Mouse (Mus musculus): ENCODE measurements around the gene Ssc5d.

The Ssc5d gene

DNA sequence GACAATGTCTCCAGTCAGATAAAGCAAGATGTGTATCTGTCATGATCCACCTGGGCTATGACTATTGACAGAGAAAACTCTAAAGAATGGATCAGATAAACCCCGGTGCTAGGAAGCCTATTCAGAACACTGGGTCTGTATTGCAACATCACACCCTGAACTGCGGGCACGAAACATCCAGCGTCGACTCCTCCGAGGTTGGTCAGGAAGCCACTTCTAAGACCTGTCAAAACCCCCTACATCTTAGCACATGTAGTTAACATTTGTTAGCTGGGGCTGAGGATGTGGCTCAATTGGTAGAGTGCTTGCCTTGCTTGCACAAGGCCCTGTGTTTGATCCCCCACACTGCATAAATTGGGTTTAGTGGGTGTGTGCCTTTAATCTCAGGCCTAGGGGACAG, 22.8 kb downstream of the Ssc5d start:
- no peak for DNase-seq (ENCODE audit: low spot score)

DNA sequence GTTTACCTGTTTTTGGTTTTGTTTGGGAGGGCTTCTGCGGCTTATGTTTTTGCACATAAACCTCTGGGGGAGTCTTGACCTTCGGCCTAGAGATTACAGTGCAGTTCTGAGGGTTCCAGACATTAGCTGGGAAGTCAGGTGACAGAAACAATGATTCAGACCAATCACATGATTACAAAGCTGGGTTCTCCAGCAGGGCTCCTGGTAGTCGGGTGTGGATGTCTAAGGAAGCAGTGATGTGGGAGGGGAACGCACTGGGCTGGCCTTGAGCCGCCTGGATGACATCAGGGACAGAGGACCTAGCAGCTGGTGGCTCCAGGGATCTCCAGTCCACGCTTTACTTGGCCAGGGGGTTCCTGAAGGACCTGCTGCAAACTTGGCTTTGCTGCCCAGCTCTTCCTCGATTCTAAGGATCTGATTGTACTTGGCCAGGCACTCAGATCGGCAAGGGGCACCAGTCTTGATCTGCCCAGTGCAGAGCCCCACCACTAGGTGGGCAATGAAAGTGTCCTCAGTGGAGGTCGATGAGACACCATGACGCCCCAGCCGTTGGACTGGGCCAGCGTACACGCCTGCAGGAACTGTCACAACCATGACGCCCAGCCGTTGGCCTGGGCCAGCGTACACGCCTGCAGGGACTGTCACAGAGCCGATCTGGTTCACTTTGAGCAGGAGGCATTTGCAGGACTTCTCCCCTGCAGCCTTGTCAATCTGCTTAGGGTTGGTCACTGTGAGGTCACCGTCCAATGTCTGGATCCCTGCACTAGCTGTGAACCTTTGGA, 25.2 kb downstream of the Ssc5d start:
- no peak for DNase-seq (ENCODE audit: low spot score)

- no peak for DNase-seq (ENCODE audit: low spot score)
Measured at GRCm38 (mm10) chr7:4953815-4954445, 28.3 kb downstream of the Ssc5d start.

- DNase-seq (ENCODE audit: low spot score): no peak
Measured at GRCm38 (mm10) chr7:4957361-4957760, 31.8 kb downstream of the Ssc5d start.

DNA sequence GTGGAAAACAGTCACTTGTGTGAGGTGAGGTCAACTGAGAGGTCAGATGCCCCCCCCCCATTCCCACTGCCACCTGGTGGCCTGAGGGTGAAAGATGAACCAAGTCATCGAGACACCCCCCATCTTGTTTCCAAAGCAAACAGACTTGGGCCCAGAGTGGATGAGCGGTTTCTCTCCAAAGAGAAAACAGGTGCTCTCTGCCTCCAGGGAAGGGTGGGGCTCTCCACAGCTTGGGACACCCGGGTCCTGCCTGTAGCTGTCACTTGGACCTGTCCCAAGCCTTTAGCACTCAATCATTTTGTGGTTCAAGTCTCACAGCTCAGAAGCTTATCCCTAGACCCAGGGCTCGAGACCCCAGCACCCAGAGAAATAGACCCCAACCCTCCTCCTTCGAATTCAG, 37.9 kb downstream of the Ssc5d start:
- no peak for DNase-seq (ENCODE audit: low spot score)

DNA sequence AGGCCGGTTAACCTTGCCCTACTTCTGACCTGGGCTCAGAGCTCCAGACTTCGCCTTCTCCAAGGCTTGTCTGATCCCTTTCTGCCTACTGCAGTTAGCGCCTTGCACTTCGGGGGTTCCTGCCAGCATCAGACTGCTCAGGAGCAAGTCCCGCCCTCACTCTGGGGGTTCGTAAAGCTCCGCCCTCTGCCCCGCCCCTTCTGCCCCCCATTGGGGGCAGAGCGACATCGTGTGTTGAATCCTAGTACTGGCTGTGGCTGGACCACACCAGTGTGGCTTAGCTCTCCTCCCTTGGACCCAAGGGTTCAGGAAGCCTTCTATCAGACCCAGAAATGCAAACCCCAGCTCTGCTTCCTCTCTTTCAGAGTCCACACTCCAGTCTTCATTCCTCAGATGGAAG, 38.7 kb downstream of the Ssc5d start, which contains the start of gene Sbk2:
TSS of gene Sbk2 (minus strand) at position 135 of the 400 bp plus-strand sequence.
- DNase-seq (ENCODE audit: low spot score): peak; percentile 45

DNA sequence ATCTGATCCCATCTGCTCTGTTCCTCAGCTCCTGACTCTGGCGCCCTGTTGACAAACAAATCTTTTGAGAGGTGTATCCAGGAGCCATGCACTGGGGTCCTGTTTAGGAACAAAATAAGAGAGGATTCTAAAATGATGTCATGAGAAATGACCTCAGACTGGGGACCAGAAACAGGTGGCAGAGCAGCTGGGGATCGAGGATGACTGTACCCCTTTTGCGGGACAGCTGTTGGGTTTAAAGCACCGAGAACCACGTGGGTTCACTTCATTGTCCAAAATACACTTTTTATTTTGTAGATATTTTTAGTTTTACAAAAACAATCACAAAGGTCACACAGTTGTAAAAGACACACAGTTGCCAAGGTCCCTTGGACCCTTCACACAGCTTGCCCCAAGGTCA, 39.4 kb downstream of the Ssc5d start:
- DNase-seq (ENCODE audit: low spot score): no peak

DNA sequence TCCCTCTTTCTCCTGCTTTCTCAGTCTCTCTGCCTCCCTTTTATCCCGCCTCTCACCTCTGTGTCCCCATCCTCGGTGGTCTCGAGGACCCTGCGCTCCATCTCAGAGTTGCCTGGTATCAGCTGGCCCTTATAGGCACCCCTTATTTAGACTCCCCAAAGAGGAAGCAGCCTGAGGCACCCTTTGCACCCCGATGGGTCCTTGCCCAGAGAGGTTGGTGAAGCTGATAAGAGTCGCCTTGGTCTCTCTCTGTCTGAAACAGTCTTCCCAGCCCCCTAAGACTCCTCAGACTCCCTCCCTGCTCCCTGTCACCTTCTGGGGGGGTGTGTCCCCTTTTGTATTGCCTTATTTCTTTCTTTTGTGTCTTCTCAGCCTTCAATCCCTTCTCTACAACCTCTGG, 45.5 kb downstream of the Ssc5d start, which contains the start of gene Sbk3:
TSS of gene Sbk3 (minus strand) at position 101 of the 400 bp plus-strand sequence.
- no peak for DNase-seq (ENCODE audit: low spot score)

- DNase-seq (ENCODE audit: low spot score): no peak
Measured at GRCm38 (mm10) chr7:4971710-4972109, 46.1 kb downstream of the Ssc5d start.

DNA sequence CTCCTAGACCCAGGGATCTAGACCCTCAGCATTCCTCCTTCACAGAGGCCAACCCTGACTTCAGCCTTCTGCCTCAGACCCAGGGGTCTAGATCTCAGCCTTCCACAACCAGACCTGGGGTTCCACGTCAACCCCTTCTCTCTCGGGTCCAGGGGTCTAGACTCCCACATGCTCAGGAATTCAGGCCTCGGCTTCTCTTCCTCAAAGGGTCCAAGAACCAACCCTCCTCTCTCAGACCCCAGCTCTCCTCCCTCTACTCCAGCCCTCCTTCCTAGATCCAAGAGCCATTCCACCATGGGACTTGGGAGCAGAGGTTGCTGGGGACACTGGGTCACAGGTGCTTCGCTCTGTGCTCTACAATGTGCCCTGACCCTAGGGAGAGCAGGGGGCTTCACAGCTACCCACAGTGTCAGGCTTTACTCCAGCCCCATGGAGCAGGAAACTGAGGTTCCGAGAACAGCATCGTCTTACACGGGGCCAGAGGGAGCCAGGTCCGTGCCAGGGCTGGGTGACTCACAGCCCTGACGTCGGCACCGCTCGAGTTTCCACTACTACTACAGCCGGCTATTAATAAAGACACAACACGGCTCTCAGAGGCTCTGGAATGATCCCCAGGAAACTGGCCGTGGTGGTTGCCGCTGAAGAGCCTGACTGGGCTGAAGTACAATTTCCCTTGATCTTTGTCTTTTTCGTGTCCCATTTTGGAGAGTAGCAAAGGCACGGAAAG, 46.9 kb downstream of the Ssc5d start:
- no peak for DNase-seq (ENCODE audit: low spot score)

DNA sequence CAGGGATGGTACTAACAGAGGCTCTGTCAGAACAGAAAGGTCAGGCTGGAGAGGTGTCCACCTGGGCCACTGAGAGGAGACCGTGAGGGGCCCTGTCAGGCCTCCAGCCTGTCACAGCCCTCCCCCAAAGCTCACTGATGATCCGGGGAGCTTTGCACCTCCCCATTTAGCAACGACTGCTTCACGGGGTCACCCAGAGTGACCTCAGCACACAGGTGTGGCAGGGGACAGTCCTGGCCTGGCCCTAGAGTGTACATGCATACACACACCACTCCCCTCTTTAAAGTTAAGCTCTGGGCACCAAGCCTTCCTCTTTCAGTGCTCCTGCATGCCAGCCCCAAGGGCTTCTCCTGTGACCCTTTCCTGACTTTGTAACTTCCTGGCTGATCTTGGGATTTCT, 49.9 kb downstream of the Ssc5d start:
- no peak for DNase-seq (ENCODE audit: low spot score)

DNA sequence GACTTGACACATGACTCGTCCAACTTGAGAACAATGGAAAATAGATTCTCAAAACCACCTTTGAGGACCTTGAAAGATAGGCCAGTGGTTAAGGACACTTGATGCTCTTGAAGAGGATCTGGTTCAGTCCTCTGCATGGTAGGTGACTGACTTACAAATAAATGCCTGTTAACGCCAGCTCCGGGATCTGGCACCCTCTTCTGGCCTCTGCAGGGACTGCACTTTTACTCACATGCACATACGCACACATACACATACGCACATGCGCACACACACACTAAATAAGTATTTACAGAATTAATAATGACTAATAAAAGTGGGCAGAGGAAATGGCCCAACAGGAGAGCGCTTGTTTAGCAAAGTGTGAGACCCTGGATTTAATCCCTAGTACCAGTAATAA, 51.2 kb downstream of the Ssc5d start:
- DNase-seq (ENCODE audit: low spot score): no peak

DNA sequence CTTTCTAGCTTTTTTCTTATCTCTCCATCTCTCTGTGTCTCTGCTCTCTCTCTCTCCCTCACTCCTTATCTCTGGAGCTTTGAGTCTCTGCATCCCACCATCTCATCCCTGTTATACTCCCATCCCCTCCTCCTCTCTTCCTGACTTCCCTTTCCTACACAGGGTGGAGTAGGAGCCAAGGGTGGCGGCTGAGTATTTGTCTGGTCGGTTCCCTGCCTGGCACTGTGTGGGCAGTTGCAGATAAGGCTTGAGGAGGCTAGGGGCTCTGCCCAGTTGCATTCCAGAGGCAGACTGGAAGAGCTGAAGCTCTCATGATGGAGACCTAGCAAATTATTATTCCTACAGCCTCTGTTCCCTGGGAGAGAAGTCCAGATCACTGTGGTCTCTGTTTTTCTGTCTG, 62.7 kb downstream of the Ssc5d start:
- DNase-seq (ENCODE audit: low spot score): no peak

- no peak for DNase-seq (ENCODE audit: low spot score)
Measured at GRCm38 (mm10) chr7:4993347-4993998, 67.9 kb downstream of the Ssc5d start.

GRCm38 (mm10) chr7:4993999-4994788, 68.6 kb downstream of the Ssc5d start:
- DNase-seq (ENCODE audit: low spot score): no peak

Data from spleen, adult 12 weeks (tissue).